Mouse (Mus musculus): ENCODE data around the gene Nlrc5. TPM values are rescaled to one million over a fixed set of nuclear protein-coding genes. Genes with fewer than 3 reads are reported as not detected.

Gene Nlrc5
- polyA plus RNA-seq, 1 experiment, result 0.16 TPM

DNA sequence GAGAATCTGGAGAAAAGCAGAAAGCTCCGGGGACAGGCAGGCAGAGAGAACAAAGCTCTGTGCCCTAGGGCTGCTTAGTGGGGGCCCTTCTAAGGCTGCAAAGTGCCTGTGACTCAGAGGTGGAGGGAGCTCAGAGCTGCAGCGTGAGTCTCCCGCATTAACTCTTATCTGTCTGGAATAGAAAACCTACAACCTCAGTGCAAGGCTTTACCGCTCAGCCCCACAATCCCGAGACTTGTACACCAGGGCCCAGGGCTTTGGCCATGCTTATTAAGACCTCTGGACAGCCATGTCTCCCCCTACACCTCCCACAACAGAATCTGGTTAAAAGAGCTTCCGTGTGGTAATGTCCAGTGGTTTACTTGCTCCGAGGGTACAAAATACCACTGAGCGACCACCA lies 97.8 kb downstream of the Nlrc5 start:
- H3K4me3 ChIP-seq (ENCODE audit: insufficient read depth, poor library complexity, severe bottlenecking), result peak overlapping the region; percentile 42
- no peaks in the 10 kb centered on the region for H3K36me3 ChIP-seq (ENCODE audit: control insufficient read depth, insufficient read depth)
- H3K79me3 ChIP-seq (ENCODE audit: low read depth), result peaks cover 8% of the 10 kb centered on the region
- H3K27me3 ChIP-seq (ENCODE audit: control insufficient read depth, insufficient read depth, insufficient read length), result no peaks in the 10 kb centered on the region
- peak overlapping the region; percentile 5 for H3ac ChIP-seq (ENCODE audit: control insufficient read depth, insufficient read length, low read depth)
- H3K79me2 ChIP-seq (ENCODE audit: control insufficient read depth, insufficient read depth), result peaks cover 37% of the 10 kb centered on the region
- no peak for TF ChIP-seq CEBPB (IDR thresholded peaks at IDR 0.05; ENCODE audit: low read depth)
- no peak for TF ChIP-seq MYOG (IDR thresholded peaks at IDR 0.05; ENCODE audit: control insufficient read depth, extremely low read depth, insufficient read length)
- no peak for TF ChIP-seq MYOD1 (IDR thresholded peaks at IDR 0.05; ENCODE audit: control insufficient read depth, insufficient read length, low read depth)
- no peak for TF ChIP-seq FOSL1 (IDR thresholded peaks at IDR 0.05; ENCODE audit: insufficient read depth, low read length, poor library complexity, severe bottlenecking)
- no peak for TF ChIP-seq CTCF (IDR thresholded peaks at IDR 0.05; ENCODE audit: control insufficient read depth, insufficient read depth, insufficient read length)
- TF ChIP-seq USF1 (IDR thresholded peaks at IDR 0.05; ENCODE audit: low read depth), result no peak
- no peak for TF ChIP-seq MAX (IDR thresholded peaks at IDR 0.05)

DNA sequence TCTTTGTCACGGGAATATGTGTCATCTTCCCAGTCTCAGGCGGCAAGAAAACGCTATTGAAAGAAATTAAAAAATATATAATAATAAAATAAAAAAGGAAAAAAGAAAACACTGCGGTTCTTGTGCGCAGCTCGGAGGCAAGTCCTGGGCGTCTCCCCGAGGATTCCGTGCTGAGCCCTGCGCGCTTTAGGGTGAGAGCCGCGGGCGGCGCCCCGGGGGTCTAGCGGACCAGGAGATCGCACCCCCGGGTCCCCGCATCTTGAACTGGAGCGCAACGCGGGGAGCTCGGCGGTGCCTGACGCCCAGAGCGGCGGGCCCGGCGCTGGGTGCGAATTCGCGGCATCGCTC lies 98.3 kb downstream of the Nlrc5 start:
- Histone ChIP-seq H3K4me3 (ENCODE audit: insufficient read depth, poor library complexity, severe bottlenecking) (peak overlapping the region; percentile 42), H3K27me3 (ENCODE audit: control insufficient read depth, insufficient read depth, insufficient read length) (no peaks in the 10 kb centered on the region), H3ac (ENCODE audit: control insufficient read depth, insufficient read length, low read depth) (peak overlapping the region; percentile 86), H3K36me3 (ENCODE audit: control insufficient read depth, insufficient read depth) (no peaks in the 10 kb centered on the region), H3K79me2 (ENCODE audit: control insufficient read depth, insufficient read depth) (peaks cover 37% of the 10 kb centered on the region), H3K79me3 (ENCODE audit: low read depth) (peaks cover 8% of the 10 kb centered on the region)
- TF ChIP-seq FOSL1 (IDR thresholded peaks at IDR 0.05; ENCODE audit: insufficient read depth, low read length, poor library complexity, severe bottlenecking) (no peak), CTCF (IDR thresholded peaks at IDR 0.05; ENCODE audit: control insufficient read depth, insufficient read depth, insufficient read length) (no peak), MYOG (IDR thresholded peaks at IDR 0.05; ENCODE audit: control insufficient read depth, extremely low read depth, insufficient read length) (no peak), USF1 (IDR thresholded peaks at IDR 0.05; ENCODE audit: low read depth) (no peak), MAX (IDR thresholded peaks at IDR 0.05) (no peak), CEBPB (IDR thresholded peaks at IDR 0.05; ENCODE audit: low read depth) (no peak), MYOD1 (IDR thresholded peaks at IDR 0.05; ENCODE audit: control insufficient read depth, insufficient read length, low read depth) (no peak)

DNA sequence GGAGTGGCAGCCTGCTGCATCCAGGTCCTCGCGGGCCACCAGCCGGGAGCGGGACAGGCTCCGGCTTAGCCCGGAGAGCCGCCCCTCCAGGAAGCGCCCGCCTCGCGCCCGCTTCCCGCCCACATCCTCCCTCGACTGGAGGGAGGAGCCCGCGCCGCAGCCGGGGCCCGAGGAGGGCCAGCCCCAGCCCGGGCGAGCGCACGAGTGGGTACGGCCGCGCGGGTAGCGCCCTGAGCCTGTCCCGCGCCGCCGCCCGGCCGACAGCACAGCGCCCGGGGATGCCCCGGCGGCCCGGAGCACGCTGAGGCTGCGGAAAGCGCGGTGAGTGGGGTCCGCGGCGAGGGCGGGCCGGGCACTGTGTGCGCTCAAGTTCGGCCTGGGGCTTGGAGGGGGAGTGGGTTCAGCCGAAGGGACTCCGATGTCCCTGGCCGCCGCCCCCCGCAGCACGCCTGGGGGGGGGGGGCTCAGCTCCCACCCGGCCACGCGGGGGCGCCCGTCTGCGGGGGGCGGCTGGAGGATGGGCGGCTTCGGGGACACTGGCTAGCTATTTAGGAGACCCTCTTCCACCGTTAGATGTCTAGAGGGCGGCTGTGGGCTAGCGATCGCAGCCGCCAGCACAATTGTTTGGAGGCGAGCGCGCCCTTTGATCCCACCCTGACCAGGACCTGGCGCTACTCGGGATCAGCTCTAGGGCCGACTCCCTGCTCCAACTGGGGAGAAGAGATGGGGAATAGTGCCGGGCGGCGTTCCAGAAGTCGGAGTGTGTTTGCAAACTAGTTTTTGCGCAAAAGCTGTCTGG lies 98.9 kb downstream of the Nlrc5 start, which contains the start of gene Cpne2:
Cpne2 (plus strand) TSS at position 118 of the 799 bp plus-strand sequence.
- H3K27me3 ChIP-seq (ENCODE audit: control insufficient read depth, insufficient read depth, insufficient read length), result no peaks in the 10 kb centered on the region
- H3K4me3 ChIP-seq (ENCODE audit: insufficient read depth, poor library complexity, severe bottlenecking), result peak within 1 kb of the TSS; percentile 42
- no peaks in the 10 kb centered on the region for H3K36me3 ChIP-seq (ENCODE audit: control insufficient read depth, insufficient read depth)
- peaks cover 8% of the 10 kb centered on the region for H3K79me3 ChIP-seq (ENCODE audit: low read depth)
- TF ChIP-seq CEBPB (IDR thresholded peaks at IDR 0.05; ENCODE audit: low read depth), result no peak
- no peak for TF ChIP-seq FOSL1 (IDR thresholded peaks at IDR 0.05; ENCODE audit: insufficient read depth, low read length, poor library complexity, severe bottlenecking)
- no peak for TF ChIP-seq MYOD1 (IDR thresholded peaks at IDR 0.05; ENCODE audit: control insufficient read depth, insufficient read length, low read depth)
- peak; percentile 64 for TF ChIP-seq CTCF (IDR thresholded peaks at IDR 0.05; ENCODE audit: control insufficient read depth, insufficient read depth, insufficient read length)
- TF ChIP-seq MYOG (IDR thresholded peaks at IDR 0.05; ENCODE audit: control insufficient read depth, extremely low read depth, insufficient read length), result no peak
- TF ChIP-seq MAX (IDR thresholded peaks at IDR 0.05), result peak; percentile 37
- TF ChIP-seq USF1 (IDR thresholded peaks at IDR 0.05; ENCODE audit: low read depth), result no peak
- H3ac ChIP-seq (ENCODE audit: control insufficient read depth, insufficient read length, low read depth), result peak within 1 kb of the TSS; percentile 86
- H3K79me2 ChIP-seq (ENCODE audit: control insufficient read depth, insufficient read depth), result peaks cover 37% of the 10 kb centered on the region

GRCm38 (mm10) chr8:94534612-94535011 lies 100.5 kb downstream of the Nlrc5 start:
- H3ac ChIP-seq (ENCODE audit: control insufficient read depth, insufficient read length, low read depth), result no peak overlapping the region
- H3K79me2 ChIP-seq (ENCODE audit: control insufficient read depth, insufficient read depth), result peaks cover 38% of the 10 kb centered on the region
- no peaks in the 10 kb centered on the region for H3K27me3 ChIP-seq (ENCODE audit: control insufficient read depth, insufficient read depth, insufficient read length)
- TF ChIP-seq FOSL1 (IDR thresholded peaks at IDR 0.05; ENCODE audit: insufficient read depth, low read length, poor library complexity, severe bottlenecking) (no peak), MYOD1 (IDR thresholded peaks at IDR 0.05; ENCODE audit: control insufficient read depth, insufficient read length, low read depth) (no peak), MYOG (IDR thresholded peaks at IDR 0.05; ENCODE audit: control insufficient read depth, extremely low read depth, insufficient read length) (no peak), CTCF (IDR thresholded peaks at IDR 0.05; ENCODE audit: control insufficient read depth, insufficient read depth, insufficient read length) (no peak), CEBPB (IDR thresholded peaks at IDR 0.05; ENCODE audit: low read depth) (no peak), USF1 (IDR thresholded peaks at IDR 0.05; ENCODE audit: low read depth) (no peak), MAX (IDR thresholded peaks at IDR 0.05) (no peak)
- H3K79me3 ChIP-seq (ENCODE audit: low read depth), result peaks cover 10% of the 10 kb centered on the region
- H3K4me3 ChIP-seq (ENCODE audit: insufficient read depth, poor library complexity, severe bottlenecking), result no peak overlapping the region
- no peaks in the 10 kb centered on the region for H3K36me3 ChIP-seq (ENCODE audit: control insufficient read depth, insufficient read depth)

DNA sequence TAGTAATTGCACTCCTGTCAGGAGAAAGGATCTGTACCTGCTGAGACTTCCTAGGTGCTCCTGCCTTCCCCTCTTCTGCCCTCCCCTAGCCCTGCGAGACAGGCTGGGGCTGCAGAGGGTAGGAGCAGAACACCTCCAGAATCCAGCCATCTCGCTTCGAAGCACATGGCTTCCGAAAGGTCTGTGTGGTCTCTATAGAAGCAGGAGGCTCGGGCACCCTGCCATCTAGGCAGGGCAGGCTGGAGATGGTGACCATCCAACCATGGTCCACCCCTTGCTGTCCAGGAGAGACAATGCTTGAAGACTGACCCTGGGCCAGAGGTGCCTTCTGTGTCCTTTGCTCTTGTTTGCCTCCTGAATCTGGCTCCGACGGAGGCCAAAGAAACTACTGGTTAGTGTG lies 101.5 kb downstream of the Nlrc5 start:
- Histone ChIP-seq H3K36me3 (ENCODE audit: control insufficient read depth, insufficient read depth) (no peaks in the 10 kb centered on the region), H3K27me3 (ENCODE audit: control insufficient read depth, insufficient read depth, insufficient read length) (no peaks in the 10 kb centered on the region), H3K79me3 (ENCODE audit: low read depth) (peaks cover 10% of the 10 kb centered on the region), H3K79me2 (ENCODE audit: control insufficient read depth, insufficient read depth) (peaks cover 45% of the 10 kb centered on the region), H3K4me3 (ENCODE audit: insufficient read depth, poor library complexity, severe bottlenecking) (no peak overlapping the region), H3ac (ENCODE audit: control insufficient read depth, insufficient read length, low read depth) (no peak overlapping the region)
- TF ChIP-seq FOSL1 (IDR thresholded peaks at IDR 0.05; ENCODE audit: insufficient read depth, low read length, poor library complexity, severe bottlenecking) (no peak), USF1 (IDR thresholded peaks at IDR 0.05; ENCODE audit: low read depth) (no peak), MYOG (IDR thresholded peaks at IDR 0.05; ENCODE audit: control insufficient read depth, extremely low read depth, insufficient read length) (no peak), MAX (IDR thresholded peaks at IDR 0.05) (no peak), MYOD1 (IDR thresholded peaks at IDR 0.05; ENCODE audit: control insufficient read depth, insufficient read length, low read depth) (no peak)
